Mouse (Mus musculus): ENCODE results near the gene Rad51b.
A peak's percentile ranks its signal among the peaks of the same experiment; 100 is the strongest.
"Not testable (repeated sequence)": the region's sequence is repeated elsewhere in the genome, so short reads cannot be mapped to it uniquely, and the experiment has no call there.

Rad51b gene

GRCm38 (mm10) chr12:79297121-79297576, at the start of gene Rad51b:
TSS of gene Rad51b (plus strand) at chr12:79297282.
- DNase-seq = peak; percentile 78 to 89

- DNase-seq = no peak
These were observed 49.0 kb upstream of the Rad51b start for GRCm38 (mm10) chr12:79248110-79248509.

- DNase-seq = peak; percentile 10 to 58
These were observed 43.6 kb upstream of the Rad51b start for GRCm38 (mm10) chr12:79253294-79254053.

GRCm38 (mm10) chr12:79254975-79255374, 42.1 kb upstream of the Rad51b start:
- no peak for DNase-seq

GRCm38 (mm10) chr12:79260154-79260553, 36.9 kb upstream of the Rad51b start:
- DNase-seq = no peak

GRCm38 (mm10) chr12:79261035-79261434, 36.0 kb upstream of the Rad51b start:
- DNase-seq = peak in 1 of 2 experiments; percentile 62

- DNase-seq = no peak
These were observed 24.5 kb upstream of the Rad51b start for GRCm38 (mm10) chr12:79272604-79273003.

- no peak for DNase-seq
These were observed 17.5 kb upstream of the Rad51b start for GRCm38 (mm10) chr12:79279513-79280115.

GRCm38 (mm10) chr12:79282595-79282994, 14.5 kb upstream of the Rad51b start:
- no peak for DNase-seq

- no peak for DNase-seq
These were observed 4.2 kb upstream of the Rad51b start for GRCm38 (mm10) chr12:79292874-79293273.

GRCm38 (mm10) chr12:79296126-79296816, 811 bp upstream of the Rad51b start, which contains the start of gene Zfyve26:
TSS of gene Zfyve26 (minus strand) at chr12:79296304.
- peak; percentile 96 to 98 for DNase-seq

- DNase-seq = no peak
These were observed 978 bp downstream of the Rad51b start for GRCm38 (mm10) chr12:79297884-79298636.

GRCm38 (mm10) chr12:79301802-79302201, 4.7 kb downstream of the Rad51b start:
- DNase-seq = peak; percentile 51 to 55

GRCm38 (mm10) chr12:79305131-79305530, 8.0 kb downstream of the Rad51b start:
- no peak for DNase-seq

- no peak for DNase-seq
These were observed 8.9 kb downstream of the Rad51b start for GRCm38 (mm10) chr12:79306013-79306412.

- DNase-seq = no peak
These were observed 16.6 kb downstream of the Rad51b start for GRCm38 (mm10) chr12:79313721-79314120.

- no peak for DNase-seq
These were observed 20.3 kb downstream of the Rad51b start for GRCm38 (mm10) chr12:79317339-79317738.

GRCm38 (mm10) chr12:79320895-79321294, 23.8 kb downstream of the Rad51b start:
- no peak for DNase-seq

- not testable (repeated sequence) for DNase-seq
These were observed 25.5 kb downstream of the Rad51b start for GRCm38 (mm10) chr12:79322539-79322938.

GRCm38 (mm10) chr12:79326236-79326635, 29.2 kb downstream of the Rad51b start:
- DNase-seq = no peak

- no peak for DNase-seq
These were observed 29.7 kb downstream of the Rad51b start for GRCm38 (mm10) chr12:79326745-79327144.

GRCm38 (mm10) chr12:79327868-79328267, 30.8 kb downstream of the Rad51b start:
- no peak for DNase-seq

- no peak for DNase-seq
These were observed 33.5 kb downstream of the Rad51b start for GRCm38 (mm10) chr12:79330571-79330970.

Data from kidney, postnatal 25 days (tissue).